Mouse (Mus musculus): ENCODE measurements around the gene Rfx7. TPM values are rescaled to one million over a fixed set of nuclear protein-coding genes. Genes with fewer than 3 reads are reported as not detected.
"Not testable (repeated sequence)": the region's sequence is repeated elsewhere in the genome, so short reads cannot be mapped to it uniquely, and the experiment has no call there.

Rfx7 gene
- polyA plus RNA-seq, 1 experiment from 2014 or later, result 2.6 TPM

DNA sequence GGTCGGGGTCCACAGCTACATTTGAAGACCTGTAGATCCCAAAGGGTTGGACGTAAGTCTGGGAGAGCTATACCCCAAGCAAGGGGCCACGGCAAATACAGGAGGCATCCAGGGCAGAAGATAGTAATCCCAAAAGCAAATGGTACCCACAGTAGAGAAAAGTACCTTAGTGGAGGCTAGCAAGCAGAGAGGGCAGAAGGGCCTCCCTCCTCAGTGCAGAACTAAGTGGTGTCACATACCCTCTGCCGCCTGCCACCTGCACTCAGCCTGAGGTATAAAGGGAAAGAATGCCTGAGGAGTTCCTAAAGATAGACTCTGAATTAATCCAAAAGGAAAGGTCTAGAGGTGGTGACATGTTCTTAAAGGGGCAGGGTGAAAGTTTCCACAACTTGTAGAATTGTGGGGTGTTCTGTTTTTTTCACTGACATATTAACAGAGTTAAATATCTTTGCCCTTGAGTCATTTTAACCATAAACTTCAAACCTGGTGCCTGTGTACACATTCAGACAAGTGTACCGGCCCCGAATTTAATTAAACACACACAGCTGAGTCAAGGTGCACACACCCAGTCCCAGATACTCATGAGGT is 109.1 kb downstream of the Rfx7 start:
- H3K4me1 ChIP-seq (replicated peaks), result peaks cover 29% of the 10 kb centered on the region
- WGBS (ENCODE audit: insufficient replicate concordance), result 81% methylated on average over 6 of the region's 6 CpGs
- DNase-seq (no peak), ATAC-seq (ENCODE audit: low read depth) (no peak)
- H3K9me3 ChIP-seq (replicated peaks), result no peaks in the 10 kb centered on the region
- H3K4me3 ChIP-seq (replicated peaks), result no peak overlapping the region
- H3K27me3 ChIP-seq, result no peaks in the 10 kb centered on the region
- no peak overlapping the region for H3K9ac ChIP-seq
- no peaks in the 10 kb centered on the region for H3K36me3 ChIP-seq
- no peak overlapping the region for H3K4me2 ChIP-seq
- H3K27ac ChIP-seq, result peak overlapping the region; percentile 87

GRCm38 (mm10) chr9:72642756-72643447 is 110.9 kb downstream of the Rfx7 start:
- not testable (repeated sequence) for H3K36me3 ChIP-seq; H3K27me3 ChIP-seq; H3K9ac ChIP-seq; H3K9me3 ChIP-seq (replicated peaks); ATAC-seq (ENCODE audit: low read depth); H3K4me2 ChIP-seq; H3K4me3 ChIP-seq (replicated peaks); H3K27ac ChIP-seq; DNase-seq
- H3K4me1 ChIP-seq (replicated peaks), result peaks cover 29% of the 10 kb centered on the region
- WGBS (ENCODE audit: insufficient replicate concordance), result 77% methylated on average over 4 of the region's 4 CpGs

GRCm38 (mm10) chr9:72643651-72644417 is 111.8 kb downstream of the Rfx7 start:
- DNase-seq (no peak), ATAC-seq (ENCODE audit: low read depth) (no peak)
- 80% methylated on average over 6 of the region's 6 CpGs for WGBS (ENCODE audit: insufficient replicate concordance)
- H3K4me3 ChIP-seq (replicated peaks), result no peak overlapping the region
- H3K4me1 ChIP-seq (replicated peaks), result peaks cover 29% of the 10 kb centered on the region
- no peaks in the 10 kb centered on the region for H3K9me3 ChIP-seq (replicated peaks)
- H3K9ac ChIP-seq, result no peak overlapping the region
- H3K27me3 ChIP-seq, result 0 out of 2 replicates have a peak, but pooled peaks cover 3% of the 10 kb centered on the region
- no peaks in the 10 kb centered on the region for H3K36me3 ChIP-seq
- no peak overlapping the region for H3K27ac ChIP-seq
- H3K4me2 ChIP-seq, result no peak overlapping the region

DNA sequence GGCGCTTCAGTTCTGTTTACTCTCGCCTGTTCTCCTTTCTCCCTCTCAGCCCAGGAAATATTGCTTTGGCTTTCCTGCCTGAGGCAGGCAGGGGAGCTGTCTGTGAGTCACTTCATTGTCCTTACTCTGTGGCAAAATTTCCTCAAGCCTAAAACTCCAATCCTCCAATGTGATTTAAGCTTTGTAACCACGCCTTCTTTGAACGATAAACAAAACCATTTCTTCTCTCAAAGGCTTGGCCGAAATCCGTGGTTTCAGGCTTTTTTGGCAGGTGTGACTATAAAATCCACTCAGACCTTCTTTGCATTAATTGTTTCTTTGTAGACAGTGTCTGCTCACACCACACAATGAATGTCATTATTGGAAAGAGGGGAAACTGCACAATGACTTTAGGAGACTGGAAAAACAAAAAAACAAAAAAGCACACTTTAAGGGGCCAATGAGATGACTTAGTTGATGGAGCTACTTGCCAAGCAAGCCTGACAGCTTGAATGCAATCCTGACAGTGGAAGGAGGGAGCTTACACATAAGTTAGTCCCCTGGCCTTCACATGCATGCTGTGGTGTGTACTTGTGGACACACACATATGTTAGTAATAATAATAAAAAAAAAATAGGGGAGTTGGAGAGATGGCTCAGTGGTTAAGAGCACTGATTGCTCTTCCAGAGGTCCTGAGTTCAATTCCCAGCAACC is 112.5 kb downstream of the Rfx7 start:
- Histone ChIP-seq H3K27me3 (0 out of 2 replicates have a peak, but pooled peaks cover 3% of the 10 kb centered on the region), H3K9me3 (replicated peaks) (no peaks in the 10 kb centered on the region), H3K27ac (no peak overlapping the region), H3K4me1 (replicated peaks) (peaks cover 22% of the 10 kb centered on the region), H3K4me3 (replicated peaks) (no peak overlapping the region), H3K4me2 (no peak overlapping the region), H3K9ac (no peak overlapping the region), H3K36me3 (no peaks in the 10 kb centered on the region)
- DNase-seq (no peak), ATAC-seq (ENCODE audit: low read depth) (no peak)
- 38% methylated on average over 6 of the region's 6 CpGs for WGBS (ENCODE audit: insufficient replicate concordance)

DNA sequence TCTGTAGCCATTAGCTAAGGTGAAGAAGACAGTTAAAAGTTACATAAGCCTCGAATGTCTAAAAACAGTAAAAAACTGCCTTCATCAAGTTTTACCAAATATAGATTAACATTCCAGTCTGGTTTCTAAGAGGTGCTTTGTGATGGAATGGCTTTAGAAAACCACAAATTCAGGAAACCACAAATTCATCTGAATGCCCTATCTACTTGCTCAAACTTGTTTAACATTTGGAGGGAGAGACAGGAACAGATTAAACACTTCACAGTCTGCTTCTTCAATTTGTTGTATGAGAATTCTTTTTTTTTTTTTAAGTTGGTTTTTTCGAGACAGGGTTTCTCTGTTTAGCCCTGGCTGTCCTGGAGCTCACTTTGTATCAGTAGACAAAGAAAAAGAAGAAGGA is 117.7 kb downstream of the Rfx7 start:
- Histone ChIP-seq H3K9ac (no peak overlapping the region), H3K4me1 (replicated peaks) (peaks cover under 1% of the 10 kb centered on the region; the same call in 1 of the 2 replicates), H3K9me3 (replicated peaks) (no peaks in the 10 kb centered on the region), H3K4me3 (replicated peaks) (no peak overlapping the region), H3K4me2 (no peak overlapping the region), H3K27ac (no peak overlapping the region), H3K36me3 (no peaks in the 10 kb centered on the region), H3K27me3 (peaks cover 5% of the 10 kb centered on the region; the same call in 1 of the 2 replicates)
- WGBS (ENCODE audit: insufficient replicate concordance), result 17% methylated on average over 2 of the region's 2 CpGs
- ATAC-seq (ENCODE audit: low read depth) (no peak), DNase-seq (no peak)

DNA sequence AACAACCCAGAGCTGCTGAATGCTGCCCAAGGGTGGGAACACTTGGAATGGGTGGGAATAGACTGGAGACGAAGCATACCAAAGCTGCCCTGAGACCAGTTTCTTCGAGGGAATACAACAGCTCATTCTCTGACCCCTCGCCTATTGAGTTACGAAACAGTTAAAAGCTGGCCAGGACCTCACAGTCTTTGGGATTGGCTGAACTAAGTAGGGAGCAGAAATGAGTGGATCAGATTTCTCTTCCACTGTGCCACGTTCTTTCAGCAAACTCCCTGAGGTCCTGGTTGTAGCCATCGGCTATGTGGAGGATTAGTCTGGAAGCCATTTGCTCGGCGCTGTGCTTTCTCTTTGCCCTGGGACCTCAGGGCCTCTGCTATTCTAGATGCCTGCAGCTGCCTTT is 120.9 kb downstream of the Rfx7 start:
- Histone ChIP-seq H3K4me1 (replicated peaks) (peaks cover 31% of the 10 kb centered on the region), H3K4me2 (no peak overlapping the region), H3K27me3 (peaks cover 3% of the 10 kb centered on the region; the same call in 1 of the 2 replicates), H3K27ac (no peak overlapping the region), H3K4me3 (replicated peaks) (no peak overlapping the region), H3K36me3 (no peaks in the 10 kb centered on the region), H3K9ac (no peak overlapping the region; the same call in 1 of the 2 replicates), H3K9me3 (replicated peaks) (no peaks in the 10 kb centered on the region)
- 64% methylated on average over 8 of the region's 8 CpGs for WGBS (ENCODE audit: insufficient replicate concordance)
- DNase-seq (no peak), ATAC-seq (ENCODE audit: low read depth) (no peak)

DNA sequence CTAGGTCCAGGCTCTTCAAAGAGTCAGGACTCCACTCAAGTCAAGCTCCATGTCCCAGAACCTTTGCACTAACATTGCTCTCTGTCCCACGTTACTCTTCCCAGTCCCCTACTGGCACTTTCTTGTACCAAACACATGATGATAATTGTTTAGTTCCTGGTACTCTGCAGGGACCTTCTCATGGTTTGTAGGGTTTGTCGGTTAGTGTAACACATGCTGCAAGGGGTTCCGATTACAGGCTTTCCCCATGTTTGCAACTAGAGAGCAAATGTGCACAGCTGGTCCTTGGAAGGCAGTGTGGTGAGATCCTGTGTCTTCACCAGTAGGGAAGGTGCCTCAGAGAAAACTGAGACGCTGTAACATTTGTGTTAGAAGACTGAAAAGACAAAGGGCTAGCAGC is 121.5 kb downstream of the Rfx7 start:
- Histone ChIP-seq H3K27ac (no peak overlapping the region; the same call in 1 of the 2 replicates), H3K9ac (no peak overlapping the region), H3K4me1 (replicated peaks) (peaks cover 32% of the 10 kb centered on the region), H3K27me3 (peaks cover 3% of the 10 kb centered on the region; the same call in 1 of the 2 replicates), H3K9me3 (replicated peaks) (no peaks in the 10 kb centered on the region), H3K4me2 (no peak overlapping the region), H3K4me3 (replicated peaks) (no peak overlapping the region), H3K36me3 (no peaks in the 10 kb centered on the region)
- no peak for DNase-seq
- 63% methylated on average over 4 of the region's 4 CpGs for WGBS (ENCODE audit: insufficient replicate concordance)
- no peak for ATAC-seq (ENCODE audit: low read depth)

DNA sequence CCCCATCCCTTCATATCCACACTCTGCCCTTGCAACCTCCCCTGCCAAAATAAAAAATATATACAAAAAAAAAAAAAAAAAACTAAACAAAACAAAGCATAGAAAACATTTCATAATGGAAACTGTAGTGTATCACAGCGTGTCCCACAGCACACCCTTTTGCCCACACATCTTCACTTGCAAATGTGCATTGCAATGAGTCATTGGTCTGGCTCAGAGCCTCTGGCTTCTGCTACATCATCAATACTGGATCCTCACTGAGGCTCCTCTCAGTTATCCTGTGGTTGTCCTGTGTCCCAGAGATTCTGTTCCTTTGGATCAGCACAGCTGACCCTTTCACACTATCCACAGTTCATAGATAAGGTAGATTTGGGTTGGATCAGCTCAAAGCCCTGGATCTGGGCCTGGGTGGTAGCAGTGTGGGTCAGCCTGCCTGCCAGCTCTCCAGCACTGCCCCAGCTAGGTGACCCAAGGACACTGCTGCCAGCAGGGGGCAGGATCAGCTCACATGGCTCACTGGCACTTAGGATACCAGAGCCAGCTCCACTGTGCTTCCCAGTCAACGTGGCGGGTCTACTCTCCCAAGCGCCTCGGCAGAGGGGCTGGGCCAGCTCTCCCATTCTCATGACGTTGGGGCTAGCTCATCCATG is 122.7 kb downstream of the Rfx7 start:
- Histone ChIP-seq H3K9me3 (replicated peaks) (no peaks in the 10 kb centered on the region), H3K4me2 (no peak overlapping the region), H3K27ac (no peak overlapping the region), H3K9ac (no peak overlapping the region), H3K4me1 (replicated peaks) (peaks cover 32% of the 10 kb centered on the region), H3K36me3 (no peaks in the 10 kb centered on the region), H3K4me3 (replicated peaks) (no peak overlapping the region), H3K27me3 (peaks cover 3% of the 10 kb centered on the region; the same call in 1 of the 2 replicates)
- ATAC-seq (ENCODE audit: low read depth), result peak; percentile 66
- DNase-seq, result peak; percentile 53
- WGBS (ENCODE audit: insufficient replicate concordance), result 49% methylated on average over 6 of the region's 6 CpGs

DNA sequence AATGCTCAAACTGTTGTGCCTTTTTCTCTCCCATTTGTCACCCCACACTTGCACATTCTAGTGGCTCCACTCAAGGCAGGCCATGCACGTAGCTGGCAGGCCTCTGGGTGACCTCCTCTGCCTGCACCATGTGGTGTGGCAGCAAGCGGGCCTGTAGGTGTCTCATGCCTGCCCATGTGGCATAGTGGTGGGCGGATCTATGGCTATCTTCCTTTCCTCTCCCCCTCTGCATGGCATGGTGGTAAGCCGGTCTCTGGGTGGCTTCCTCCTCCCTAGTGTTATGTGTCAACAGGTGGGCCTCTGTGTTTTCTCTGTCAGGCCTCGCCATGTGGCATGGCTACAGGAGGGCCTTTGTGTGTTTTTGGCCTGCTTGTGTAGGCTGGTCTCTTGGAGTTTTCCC is 123.6 kb downstream of the Rfx7 start:
- Histone ChIP-seq H3K36me3 (no peaks in the 10 kb centered on the region), H3K9ac (no peak overlapping the region), H3K9me3 (replicated peaks) (no peaks in the 10 kb centered on the region), H3K4me2 (no peak overlapping the region), H3K4me3 (replicated peaks) (no peak overlapping the region), H3K4me1 (replicated peaks) (peaks cover 39% of the 10 kb centered on the region), H3K27ac (no peak overlapping the region), H3K27me3 (peaks cover 3% of the 10 kb centered on the region; the same call in 1 of the 2 replicates)
- no peak for DNase-seq
- no peak for ATAC-seq (ENCODE audit: low read depth)
- WGBS (ENCODE audit: insufficient replicate concordance), result 64% methylated on average over 5 of the region's 5 CpGs

DNA sequence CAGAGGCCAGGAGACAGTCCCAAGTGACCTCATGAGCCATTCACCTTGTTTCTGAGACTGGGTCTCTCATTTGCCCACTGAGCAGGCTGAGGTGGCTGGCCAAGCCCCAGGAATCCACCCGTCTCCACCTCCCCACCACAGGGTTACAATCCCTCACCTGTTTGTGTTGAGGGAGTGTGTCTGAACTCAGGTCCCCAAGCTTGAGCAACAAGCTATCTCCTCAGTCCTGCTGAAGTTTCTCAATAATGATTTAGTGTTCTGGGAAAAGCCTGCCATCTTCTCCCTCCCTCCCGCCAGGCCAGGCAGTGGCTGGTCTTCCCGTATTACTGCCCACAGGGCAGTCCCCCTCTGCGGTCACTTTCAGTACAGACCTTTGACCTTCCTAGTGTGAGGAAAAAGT is 124.5 kb downstream of the Rfx7 start:
- 0 out of 2 replicates have a peak overlapping the region, but pooled peaks have one; percentile 5 for H3K4me2 ChIP-seq
- peaks cover 46% of the 10 kb centered on the region for H3K4me1 ChIP-seq (replicated peaks)
- peaks cover 3% of the 10 kb centered on the region; the same call in 1 of the 2 replicates for H3K27me3 ChIP-seq
- H3K9me3 ChIP-seq (replicated peaks), result no peaks in the 10 kb centered on the region
- peak overlapping the region; percentile 54 for H3K27ac ChIP-seq
- no peaks in the 10 kb centered on the region for H3K36me3 ChIP-seq
- H3K9ac ChIP-seq, result 0 out of 2 replicates have a peak overlapping the region, but pooled peaks have one; percentile 35
- DNase-seq (no peak), ATAC-seq (ENCODE audit: low read depth) (no peak)
- WGBS (ENCODE audit: insufficient replicate concordance), result 31% methylated on average over 4 of the region's 4 CpGs
- H3K4me3 ChIP-seq (replicated peaks), result no peak overlapping the region
